Mouse (Mus musculus): ENCODE data around the gene Zbtb43. TPM values are rescaled to one million over a fixed set of nuclear protein-coding genes. Genes with fewer than 3 reads are reported as not detected.

The Zbtb43 gene
- polyA plus RNA-seq, 1 experiment, result 16.0 TPM

GRCm38 (mm10) chr2:33444862-33445261 lies 23.5 kb downstream of the Zbtb43 start:
- Histone ChIP-seq H3K4me3 (ENCODE audit: insufficient read depth, low read length) (no peak overlapping the region), H3K4me1 (ENCODE audit: control insufficient read depth, insufficient read depth, low read length) (peaks cover 13% of the 10 kb centered on the region), H3K27ac (ENCODE audit: insufficient read depth, low read depth, low read length) (no peak overlapping the region)
- TF ChIP-seq POLR2A (IDR thresholded peaks at IDR 0.05; ENCODE audit: borderline replicate concordance, low read depth, low read length) (no peak), CTCF (IDR thresholded peaks at IDR 0.05; ENCODE audit: low read depth, low read length) (no peak)

GRCm38 (mm10) chr2:33444358-33444757 lies 24.0 kb downstream of the Zbtb43 start:
- H3K27ac ChIP-seq (ENCODE audit: insufficient read depth, low read depth, low read length), result no peak overlapping the region
- no peak for TF ChIP-seq POLR2A (IDR thresholded peaks at IDR 0.05; ENCODE audit: borderline replicate concordance, low read depth, low read length)
- no peak for TF ChIP-seq CTCF (IDR thresholded peaks at IDR 0.05; ENCODE audit: low read depth, low read length)
- H3K4me1 ChIP-seq (ENCODE audit: control insufficient read depth, insufficient read depth, low read length), result peaks cover 14% of the 10 kb centered on the region
- H3K4me3 ChIP-seq (ENCODE audit: insufficient read depth, low read length), result no peak overlapping the region

DNA sequence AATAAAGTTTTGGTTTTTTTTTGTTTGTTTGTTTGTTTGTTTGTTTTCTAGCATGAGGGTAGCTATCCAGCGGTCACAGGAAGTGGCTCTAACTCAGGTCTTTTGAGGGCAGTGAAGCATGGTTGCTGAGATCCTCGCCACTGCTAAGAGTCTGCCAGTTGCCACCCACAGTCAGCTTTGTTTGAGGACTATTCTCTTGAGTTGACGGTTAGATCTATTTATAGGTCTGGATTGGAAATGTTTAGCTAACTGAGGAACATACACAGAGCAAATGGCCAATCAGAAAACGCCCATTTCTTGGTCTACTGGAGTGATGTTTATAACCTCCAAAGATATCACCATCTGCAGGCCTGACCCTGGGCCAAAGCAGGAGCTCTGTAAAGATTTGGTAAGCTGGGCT lies 25.7 kb downstream of the Zbtb43 start:
- Histone ChIP-seq H3K27ac (ENCODE audit: insufficient read depth, low read depth, low read length) (no peak overlapping the region), H3K4me3 (ENCODE audit: insufficient read depth, low read length) (no peak overlapping the region), H3K4me1 (ENCODE audit: control insufficient read depth, insufficient read depth, low read length) (peaks cover 14% of the 10 kb centered on the region)
- TF ChIP-seq CTCF (IDR thresholded peaks at IDR 0.05; ENCODE audit: low read depth, low read length), result no peak
- no peak for TF ChIP-seq POLR2A (IDR thresholded peaks at IDR 0.05; ENCODE audit: borderline replicate concordance, low read depth, low read length)

DNA sequence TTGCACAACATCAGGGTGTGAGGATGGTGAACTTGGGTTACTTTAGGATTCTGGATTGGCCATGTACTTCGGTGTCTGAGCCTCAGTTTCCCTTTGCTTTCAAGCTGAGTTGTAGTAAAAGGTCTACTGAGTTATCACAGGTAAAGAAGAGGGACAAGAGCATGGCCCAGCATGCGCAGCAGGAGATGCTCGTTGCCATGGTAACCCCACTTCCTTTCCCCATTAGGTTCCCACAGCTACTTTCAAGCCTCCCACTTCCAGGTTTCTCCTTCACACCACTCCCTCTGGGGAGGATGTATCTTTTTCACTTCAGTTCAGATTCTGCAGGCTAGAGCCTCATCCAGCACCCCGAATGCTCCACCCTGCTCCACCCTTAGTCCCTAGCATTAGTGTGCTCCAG lies 27.5 kb downstream of the Zbtb43 start:
- TF ChIP-seq POLR2A (IDR thresholded peaks at IDR 0.05; ENCODE audit: borderline replicate concordance, low read depth, low read length) (no peak), CTCF (IDR thresholded peaks at IDR 0.05; ENCODE audit: low read depth, low read length) (no peak)
- no peak overlapping the region for H3K27ac ChIP-seq (ENCODE audit: insufficient read depth, low read depth, low read length)
- peaks cover 21% of the 10 kb centered on the region for H3K4me1 ChIP-seq (ENCODE audit: control insufficient read depth, insufficient read depth, low read length)
- H3K4me3 ChIP-seq (ENCODE audit: insufficient read depth, low read length), result no peak overlapping the region

DNA sequence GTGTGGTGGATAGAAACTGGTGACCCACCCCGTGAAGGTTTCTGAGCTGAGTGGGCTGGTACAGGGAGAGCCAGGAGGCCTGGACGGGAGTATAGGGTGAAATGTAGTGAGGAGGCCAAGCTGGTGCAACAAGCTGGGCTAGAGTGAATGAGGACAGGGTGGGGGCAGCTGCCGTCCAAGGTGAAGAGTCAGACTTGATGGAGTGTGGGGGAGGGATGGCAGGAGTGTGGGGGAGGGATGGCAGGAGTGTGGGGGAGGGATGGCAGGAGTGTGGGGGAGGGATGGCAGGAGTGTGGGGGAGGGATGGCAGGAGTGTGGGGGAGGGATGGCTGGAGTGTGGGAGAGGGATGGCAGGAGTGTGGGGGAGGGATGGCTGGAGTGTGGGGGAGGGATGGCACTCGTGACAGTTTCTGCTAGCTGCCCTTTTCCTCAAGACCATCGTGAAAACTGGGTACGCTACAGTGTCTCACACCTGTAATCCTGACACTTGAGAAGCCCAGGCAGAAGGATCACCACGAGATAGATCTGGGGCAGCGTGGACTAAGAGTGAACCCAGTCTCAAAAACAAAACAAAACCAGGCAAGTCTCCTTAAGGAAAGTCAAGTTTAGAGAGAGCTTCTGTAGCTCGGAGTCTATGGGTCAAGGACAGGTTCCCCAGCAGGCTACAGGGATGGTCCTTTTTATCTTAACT lies 28.2 kb downstream of the Zbtb43 start:
- no peak overlapping the region for H3K4me3 ChIP-seq (ENCODE audit: insufficient read depth, low read length)

DNA sequence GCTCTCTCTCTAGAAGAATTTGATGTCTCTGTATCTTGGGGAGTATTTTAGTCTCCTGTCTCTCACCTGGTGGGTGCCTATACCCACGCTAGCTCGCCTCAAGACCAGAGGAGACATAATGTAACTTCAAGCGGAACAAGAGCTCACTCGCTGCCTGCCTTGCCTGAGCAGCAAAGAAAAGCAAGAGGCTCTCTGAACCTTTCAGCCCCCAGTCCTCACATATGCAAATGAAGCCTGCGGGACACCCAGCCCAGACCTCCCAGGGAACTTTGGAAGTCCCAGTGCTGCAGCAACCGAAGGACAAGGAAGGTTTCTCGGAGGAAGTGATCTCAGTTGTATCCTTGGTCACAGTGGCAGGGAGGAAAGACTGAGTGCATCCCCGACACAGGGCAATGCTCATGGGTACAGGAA lies 28.9 kb downstream of the Zbtb43 start:
- no peak overlapping the region for H3K4me3 ChIP-seq (ENCODE audit: insufficient read depth, low read length)
- TF ChIP-seq CTCF (IDR thresholded peaks at IDR 0.05; ENCODE audit: low read depth, low read length) (no peak), POLR2A (IDR thresholded peaks at IDR 0.05; ENCODE audit: borderline replicate concordance, low read depth, low read length) (no peak)
- H3K27ac ChIP-seq (ENCODE audit: insufficient read depth, low read depth, low read length), result no peak overlapping the region
- peaks cover 26% of the 10 kb centered on the region for H3K4me1 ChIP-seq (ENCODE audit: control insufficient read depth, insufficient read depth, low read length)

More for the DNA sequence above, 28.2 kb downstream of the Zbtb43 start:
- Histone ChIP-seq H3K27ac (ENCODE audit: insufficient read depth, low read depth, low read length) (no peak overlapping the region), H3K4me1 (ENCODE audit: control insufficient read depth, insufficient read depth, low read length) (peaks cover 28% of the 10 kb centered on the region)
- TF ChIP-seq CTCF (IDR thresholded peaks at IDR 0.05; ENCODE audit: low read depth, low read length) (no peak), POLR2A (IDR thresholded peaks at IDR 0.05; ENCODE audit: borderline replicate concordance, low read depth, low read length) (no peak)

DNA sequence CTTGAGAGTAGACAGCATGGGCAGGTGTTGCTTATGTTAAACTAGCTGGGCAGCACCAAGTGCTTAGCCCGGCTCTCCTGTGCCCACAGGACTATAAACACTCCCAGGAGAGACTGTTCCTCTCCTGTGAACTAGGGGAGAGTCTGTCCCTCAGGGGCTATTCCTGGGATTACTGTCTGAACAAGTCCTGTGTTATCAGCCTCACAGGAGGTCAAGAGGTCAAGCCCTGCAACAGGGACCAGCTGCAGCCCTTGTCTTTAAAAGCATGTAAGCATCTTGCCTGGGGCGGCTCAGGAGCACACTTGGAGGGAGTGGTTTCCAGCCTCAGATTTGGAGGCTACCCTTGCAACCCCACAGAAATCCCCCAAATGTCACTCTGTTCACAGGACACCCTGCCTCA lies 30.0 kb downstream of the Zbtb43 start:
- TF ChIP-seq POLR2A (IDR thresholded peaks at IDR 0.05; ENCODE audit: borderline replicate concordance, low read depth, low read length), result no peak
- TF ChIP-seq CTCF (IDR thresholded peaks at IDR 0.05; ENCODE audit: low read depth, low read length), result no peak
- Histone ChIP-seq H3K27ac (ENCODE audit: insufficient read depth, low read depth, low read length) (no peak overlapping the region), H3K4me1 (ENCODE audit: control insufficient read depth, insufficient read depth, low read length) (peaks cover 27% of the 10 kb centered on the region), H3K4me3 (ENCODE audit: insufficient read depth, low read length) (no peak overlapping the region)

DNA sequence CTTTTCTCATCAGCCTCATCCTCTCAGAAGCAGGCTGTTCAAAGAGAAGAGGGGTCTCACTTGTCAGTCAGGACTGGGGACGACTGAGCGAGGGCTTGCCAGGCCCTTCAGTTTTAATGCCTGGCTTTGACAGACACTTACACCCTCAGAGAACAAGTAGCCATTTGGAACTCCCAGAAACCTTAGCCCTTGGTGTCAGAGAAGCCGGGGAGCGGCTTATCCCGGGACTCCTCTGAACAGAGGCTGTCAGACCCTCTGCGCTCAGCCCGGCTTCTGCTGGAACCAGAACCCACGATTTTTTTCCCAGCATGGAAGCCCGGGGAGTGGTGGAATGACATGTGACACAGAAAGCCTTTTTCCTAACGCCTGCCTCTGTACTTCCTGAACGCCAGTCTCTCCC lies 31.2 kb downstream of the Zbtb43 start:
- H3K4me1 ChIP-seq (ENCODE audit: control insufficient read depth, insufficient read depth, low read length), result peaks cover 23% of the 10 kb centered on the region
- no peak overlapping the region for H3K4me3 ChIP-seq (ENCODE audit: insufficient read depth, low read length)
- no peak overlapping the region for H3K27ac ChIP-seq (ENCODE audit: insufficient read depth, low read depth, low read length)
- TF ChIP-seq CTCF (IDR thresholded peaks at IDR 0.05; ENCODE audit: low read depth, low read length) (no peak), POLR2A (IDR thresholded peaks at IDR 0.05; ENCODE audit: borderline replicate concordance, low read depth, low read length) (no peak)

- no peak for TF ChIP-seq POLR2A (IDR thresholded peaks at IDR 0.05; ENCODE audit: borderline replicate concordance, low read depth, low read length)
- TF ChIP-seq CTCF (IDR thresholded peaks at IDR 0.05; ENCODE audit: low read depth, low read length), result no peak
- Histone ChIP-seq H3K4me1 (ENCODE audit: control insufficient read depth, insufficient read depth, low read length) (peaks cover 25% of the 10 kb centered on the region), H3K4me3 (ENCODE audit: insufficient read depth, low read length) (peak overlapping the region; percentile 35), H3K27ac (ENCODE audit: insufficient read depth, low read depth, low read length) (peak overlapping the region; percentile 62)
Observed at GRCm38 (mm10) chr2:33436035-33436580, 32.3 kb downstream of the Zbtb43 start.

GRCm38 (mm10) chr2:33435036-33435650 lies 33.2 kb downstream of the Zbtb43 start:
- Histone ChIP-seq H3K4me1 (ENCODE audit: control insufficient read depth, insufficient read depth, low read length) (peaks cover 25% of the 10 kb centered on the region), H3K27ac (ENCODE audit: insufficient read depth, low read depth, low read length) (peak overlapping the region; percentile 37), H3K4me3 (ENCODE audit: insufficient read depth, low read length) (no peak overlapping the region)
- TF ChIP-seq POLR2A (IDR thresholded peaks at IDR 0.05; ENCODE audit: borderline replicate concordance, low read depth, low read length) (no peak), CTCF (IDR thresholded peaks at IDR 0.05; ENCODE audit: low read depth, low read length) (no peak)

Data from bone marrow macrophage, adult 2 months (primary cell).